In the genomic region with DNA sequence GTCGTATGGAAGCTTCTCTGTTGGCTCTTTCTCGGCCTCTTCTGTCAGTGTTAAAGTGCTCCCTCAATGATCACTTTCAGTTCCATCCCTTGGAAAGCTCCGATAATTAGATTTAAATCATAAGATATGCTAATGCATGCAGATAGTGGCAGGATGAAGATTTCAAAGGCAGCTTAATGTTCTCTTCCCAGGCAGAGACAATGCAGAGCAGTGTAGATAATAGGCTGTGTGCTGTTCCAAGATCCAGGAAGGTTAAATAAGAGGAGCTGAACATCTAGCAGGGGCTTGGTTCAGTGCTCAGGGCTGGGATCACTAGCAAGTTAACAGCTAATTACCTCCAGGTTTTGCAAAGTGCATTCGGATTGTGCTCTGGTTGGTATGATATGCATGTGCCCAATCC, we compare ENCODE assay signal across 21 mouse cellular contexts.
A peak's percentile ranks its signal among the peaks of the same experiment; 100 is the strongest.
DNase-seq lines count a peak whose midpoint lies in the region; ATAC-seq and TF ChIP-seq lines count a peak whose summit lies in the region.
"Had no signal": no experiment of that assay in that cellular context is flagged by ENCODE, and none has a peak within 500 bp of the region (broad histone marks: within the 10 kb centered on the region; RNA-seq: fewer than 3 reads in every experiment).

No protein-coding gene starts in this region.

- DNase-seq in brain, embryonic 14.5 days (ENCODE audit: low read depth): peak; percentile 55
- no peak for DNase-seq in forebrain, postnatal 0 days
- no peak for DNase-seq in left cerebral cortex, adult 11 months (ENCODE audit: low spot score)
- DNase-seq: adrenal gland, adult 2 months; adrenal gland, postnatal 14 days; cerebellum, adult 18-20 months; cerebellum, adult 9-10 months; cerebellum, postnatal 14 days; gastrocnemius, postnatal 25 days; heart, adult 18-20 months; heart, postnatal 10 days; heart, postnatal 36 days had no signal

- H3K4me2 ChIP-seq in forebrain, embryonic 15.5 days (replicated peaks): no peak overlapping the region
- H3K4me2 ChIP-seq in forebrain, embryonic 12.5 days: no peak overlapping the region
- H3K4me2 ChIP-seq in forebrain, postnatal 0 days (ENCODE audit: low read depth): no peak overlapping the region
- H3K4me2 ChIP-seq in neural tube, embryonic 15.5 days: no peak overlapping the region
- H3K4me2 ChIP-seq: heart, embryonic 12.5 days; heart, embryonic 15.5 days; hindbrain, embryonic 14.5 days had no signal

- no peak for TF ChIP-seq CTCF in brain, embryonic 14.5 days (IDR thresholded peaks at IDR 0.05; ENCODE audit: borderline replicate concordance, extremely low read depth, insufficient read depth, insufficient read length)
- no peak for TF ChIP-seq CTCF in forebrain, postnatal 0 days (IDR thresholded peaks at IDR 0.05; ENCODE audit: low read depth)

- peak; percentile 61; the same call in 1 of the 2 replicates for ATAC-seq in forebrain, embryonic 15.5 days (replicated peaks)
- no peak for ATAC-seq in forebrain, embryonic 12.5 days (ENCODE audit: low FRiP score)
- ATAC-seq in forebrain, postnatal 0 days: peak; percentile 91
- ATAC-seq in neural tube, embryonic 15.5 days (ENCODE audit: low FRiP score): no peak
- ATAC-seq: CD4-positive, CD25-positive, alpha-beta regulatory T cell, adult 4 months; intestine, postnatal 0 days had no signal

- H3K4me3 ChIP-seq in forebrain, embryonic 15.5 days: no peak overlapping the region
- H3K4me3 ChIP-seq in forebrain, embryonic 12.5 days (replicated peaks): no peak overlapping the region
- no peak overlapping the region for H3K4me3 ChIP-seq in forebrain, postnatal 0 days (ENCODE audit: low read depth, low read length)
- no peak overlapping the region for H3K4me3 ChIP-seq in neural tube, embryonic 15.5 days (replicated peaks)
- H3K4me3 ChIP-seq: heart, embryonic 12.5 days; heart, embryonic 15.5 days; hindbrain, embryonic 10.5 days had no signal

- WGBS in forebrain, embryonic 15.5 days: 34% methylated on average over 4 of the region's 4 CpGs
- 46% methylated on average over 4 of the region's 4 CpGs for WGBS in forebrain, embryonic 12.5 days
- WGBS in forebrain, postnatal 0 days: 28% methylated on average over 4 of the region's 4 CpGs
- 63% methylated on average over 4 of the region's 4 CpGs for WGBS in neural tube, embryonic 15.5 days

- H3K27ac ChIP-seq in forebrain, embryonic 15.5 days (replicated peaks): peak overlapping the region; percentile 39; the same call in 1 of the 2 replicates
- no peak overlapping the region for H3K27ac ChIP-seq in forebrain, embryonic 12.5 days
- H3K27ac ChIP-seq in forebrain, postnatal 0 days (ENCODE audit: low read depth, low read length): no peak overlapping the region
- no peak overlapping the region for H3K27ac ChIP-seq in neural tube, embryonic 15.5 days (replicated peaks)
- H3K27ac ChIP-seq: heart, embryonic 15.5 days; hindbrain, embryonic 10.5 days; hindbrain, embryonic 14.5 days had no signal

- no peak for TF ChIP-seq POLR2A in brain, embryonic 14.5 days (IDR thresholded peaks at IDR 0.05; ENCODE audit: borderline replicate concordance, extremely low read depth, insufficient read depth, insufficient read length, poor library complexity, severe bottlenecking)

- no peaks in the 10 kb centered on the region for H3K36me3 ChIP-seq in forebrain, embryonic 15.5 days
- H3K36me3 ChIP-seq in forebrain, embryonic 12.5 days (replicated peaks): no peaks in the 10 kb centered on the region
- no peaks in the 10 kb centered on the region for H3K36me3 ChIP-seq in forebrain, postnatal 0 days (ENCODE audit: insufficient read depth)
- no peaks in the 10 kb centered on the region for H3K36me3 ChIP-seq in neural tube, embryonic 15.5 days
- H3K36me3 ChIP-seq: heart, embryonic 12.5 days; heart, embryonic 15.5 days; hindbrain, embryonic 10.5 days had no signal

- no peaks in the 10 kb centered on the region; the same call in 1 of the 2 replicates for H3K27me3 ChIP-seq in forebrain, embryonic 15.5 days
- peaks cover 35% of the 10 kb centered on the region; the same call in 1 of the 2 replicates for H3K27me3 ChIP-seq in forebrain, embryonic 12.5 days
- H3K27me3 ChIP-seq in forebrain, postnatal 0 days (ENCODE audit: insufficient read depth, low read length): no peaks in the 10 kb centered on the region; the same call in 1 of the 2 replicates
- H3K27me3 ChIP-seq in neural tube, embryonic 15.5 days (replicated peaks): peaks cover 16% of the 10 kb centered on the region; the same call in 1 of the 2 replicates
- H3K27me3 ChIP-seq: heart, embryonic 15.5 days had no signal

- H3K9ac ChIP-seq in forebrain, embryonic 15.5 days (replicated peaks): no peak overlapping the region
- no peak overlapping the region for H3K9ac ChIP-seq in forebrain, embryonic 12.5 days
- H3K9ac ChIP-seq in forebrain, postnatal 0 days: no peak overlapping the region
- no peak overlapping the region for H3K9ac ChIP-seq in neural tube, embryonic 15.5 days (replicated peaks)
- H3K9ac ChIP-seq: heart, embryonic 12.5 days; heart, embryonic 15.5 days; hindbrain, embryonic 14.5 days had no signal

- H3K9me3 ChIP-seq in forebrain, embryonic 15.5 days: no peaks in the 10 kb centered on the region
- 0 out of 2 replicates have a peak, but pooled peaks cover 3% of the 10 kb centered on the region for H3K9me3 ChIP-seq in forebrain, embryonic 12.5 days
- no peaks in the 10 kb centered on the region for H3K9me3 ChIP-seq in forebrain, postnatal 0 days (ENCODE audit: low read length)
- H3K9me3 ChIP-seq in neural tube, embryonic 15.5 days (replicated peaks): no peaks in the 10 kb centered on the region
- H3K9me3 ChIP-seq: heart, embryonic 12.5 days; heart, embryonic 15.5 days; hindbrain, embryonic 10.5 days had no signal

- H3K4me1 ChIP-seq in forebrain, embryonic 15.5 days: peaks cover 21% of the 10 kb centered on the region
- peaks cover 14% of the 10 kb centered on the region for H3K4me1 ChIP-seq in forebrain, embryonic 12.5 days
- peaks cover 8% of the 10 kb centered on the region; the same call in 1 of the 2 replicates for H3K4me1 ChIP-seq in forebrain, postnatal 0 days (ENCODE audit: insufficient read depth)
- no peaks in the 10 kb centered on the region for H3K4me1 ChIP-seq in neural tube, embryonic 15.5 days
- H3K4me1 ChIP-seq: heart, embryonic 12.5 days; heart, embryonic 15.5 days had no signal

Comparison
In these comparisons a context has a peak if more than half of its experiments do, and no peak if none do; other contexts are left out.
1. ATAC-seq: peak in forebrain, embryonic 15.5 days (single experiment) and forebrain, postnatal 0 days (single experiment); none in forebrain, embryonic 12.5 days (single experiment) and neural tube, embryonic 15.5 days (single experiment).